Comparison of ENCODE assay signal across 8 mouse cellular contexts in the genomic region with DNA sequence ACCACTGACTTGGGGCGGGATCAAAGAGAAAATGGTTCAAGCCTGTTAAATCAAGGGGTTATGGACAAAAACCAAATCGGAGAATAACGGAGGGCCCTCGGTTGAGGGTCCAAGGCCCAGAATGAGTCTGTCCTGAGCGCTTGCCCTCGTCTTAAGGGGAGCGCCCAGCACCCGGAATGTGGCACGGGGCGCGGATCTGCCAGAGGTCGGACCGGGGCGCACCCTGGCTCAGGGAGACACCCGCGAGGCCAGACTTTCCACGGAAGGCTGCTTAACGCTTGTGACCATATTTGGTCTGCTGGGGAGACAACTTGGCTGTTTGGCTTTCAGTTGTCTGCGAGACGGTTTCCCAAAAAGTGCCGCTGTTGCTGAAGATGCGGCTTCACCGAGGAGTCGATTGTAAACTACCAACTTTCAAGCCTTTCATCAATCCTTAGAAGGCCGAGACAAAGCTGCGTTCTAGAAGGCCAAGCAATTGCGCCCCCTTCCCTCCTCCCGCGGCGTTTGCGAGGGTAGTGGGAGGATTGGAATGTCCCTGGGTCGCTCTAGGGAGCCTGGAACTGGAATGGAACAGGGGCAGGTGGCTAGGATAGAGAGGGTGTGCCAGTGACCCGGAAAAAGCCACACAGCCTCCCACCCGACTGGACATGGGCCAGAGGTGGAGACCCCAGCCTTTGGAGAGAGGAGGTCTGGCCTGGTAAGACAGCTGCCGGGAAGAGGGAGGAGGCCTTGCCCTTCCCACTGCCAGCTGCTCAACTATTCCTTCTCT. TPM values are rescaled to one million over a fixed set of nuclear protein-coding genes. Genes with fewer than 3 reads are reported as not detected.
DNase-seq lines count a peak whose midpoint lies in the region; ATAC-seq and TF ChIP-seq lines count a peak whose summit lies in the region.

No protein-coding gene starts in this region.

- no peaks in the 10 kb centered on the region for H3K4me1 ChIP-seq in cerebellum, adult 2 months (ENCODE audit: control insufficient read depth, insufficient read depth, low read length)
- H3K4me1 ChIP-seq in forebrain, postnatal 0 days (ENCODE audit: insufficient read depth): no peaks in the 10 kb centered on the region
- peaks cover 28% of the 10 kb centered on the region for H3K4me1 ChIP-seq in limb, embryonic 10.5 days
- H3K4me1 ChIP-seq in midbrain, embryonic 12.5 days: peaks cover 20% of the 10 kb centered on the region
- peaks cover 14% of the 10 kb centered on the region for H3K4me1 ChIP-seq in testis, adult 2 months (ENCODE audit: control insufficient read depth, insufficient read depth, low read length)

- peaks cover 2% of the 10 kb centered on the region; the same call in 1 of the 2 replicates for H3K27me3 ChIP-seq in cerebellum, adult 2 months (ENCODE audit: control insufficient read depth, insufficient read depth, low read length)
- 0 out of 2 replicates have a peak, but pooled peaks cover 3% of the 10 kb centered on the region for H3K27me3 ChIP-seq in forebrain, postnatal 0 days (ENCODE audit: insufficient read depth, low read length)
- no peaks in the 10 kb centered on the region for H3K27me3 ChIP-seq in limb, embryonic 10.5 days (ENCODE audit: low read depth, poor library complexity, severe bottlenecking)
- no peaks in the 10 kb centered on the region for H3K27me3 ChIP-seq in midbrain, embryonic 12.5 days
- H3K27me3 ChIP-seq in testis, adult 2 months (ENCODE audit: control insufficient read depth, insufficient read depth, low read length): peaks cover 6% of the 10 kb centered on the region

- peak; percentile 7 to 15 for DNase-seq in cerebellum, adult 2 months
- no peak for DNase-seq in cerebellum, adult 11 months
- peak; percentile 61 for DNase-seq in adrenal gland, postnatal 25 days
- DNase-seq in forebrain, postnatal 0 days: peak; percentile 50
- peak; percentile 70 for DNase-seq in limb, embryonic 10.5 days (ENCODE audit: low spot score)

- H3K4me3 ChIP-seq in cerebellum, adult 2 months (replicated peaks; ENCODE audit: insufficient read depth, low read depth, low read length): peak overlapping the region; percentile 30
- H3K4me3 ChIP-seq in forebrain, postnatal 0 days (ENCODE audit: low read depth, low read length): peak overlapping the region; percentile 57
- H3K4me3 ChIP-seq in limb, embryonic 10.5 days: peak overlapping the region; percentile 86
- H3K4me3 ChIP-seq in midbrain, embryonic 12.5 days: peak overlapping the region; percentile 67
- H3K4me3 ChIP-seq in testis, adult 2 months (ENCODE audit: control insufficient read depth, low read depth, low read length): peak overlapping the region; percentile 88

- H3K9ac ChIP-seq in forebrain, postnatal 0 days: peak overlapping the region; percentile 56
- H3K9ac ChIP-seq in midbrain, embryonic 12.5 days (replicated peaks): peak overlapping the region; percentile 68

- TF ChIP-seq CTCF in cerebellum, adult 2 months (IDR thresholded peaks at IDR 0.05; ENCODE audit: borderline replicate concordance, insufficient read depth, low read depth, low read length): no peak
- TF ChIP-seq CTCF in forebrain, postnatal 0 days (IDR thresholded peaks at IDR 0.05; ENCODE audit: low read depth): peak; percentile 49
- TF ChIP-seq CTCF in testis, adult 2 months (IDR thresholded peaks at IDR 0.05; ENCODE audit: control insufficient read depth, insufficient read depth, insufficient replicate concordance, low read depth, low read length): no peak

- peak overlapping the region; percentile 97 for H3K4me2 ChIP-seq in forebrain, postnatal 0 days (ENCODE audit: low read depth)
- peak overlapping the region; percentile 77 for H3K4me2 ChIP-seq in midbrain, embryonic 12.5 days (replicated peaks)

- under 1% methylated on average over 35 of the region's 35 CpGs for WGBS in cerebellum, adult 2 months
- under 1% methylated on average over 35 of the region's 35 CpGs for WGBS in forebrain, postnatal 0 days
- 0% methylated on average over 35 of the region's 35 CpGs for whole genome bisulfite sequencing in limb, embryonic 10.5 days
- under 1% methylated on average over 34 of the region's 35 CpGs for WGBS in midbrain, embryonic 12.5 days

- TF ChIP-seq POLR2A in cerebellum, adult 2 months (IDR thresholded peaks at IDR 0.05; ENCODE audit: borderline replicate concordance, insufficient read depth, low read length): no peak
- peak; percentile 33; the same call in 1 of the 2 replicates for TF ChIP-seq POLR2A in testis, adult 2 months (IDR thresholded peaks at IDR 0.05; ENCODE audit: control insufficient read depth, low read depth, low read length)

- H3K9me3 ChIP-seq in forebrain, postnatal 0 days (ENCODE audit: low read length): no peaks in the 10 kb centered on the region
- H3K9me3 ChIP-seq in limb, embryonic 10.5 days (replicated peaks): no peaks in the 10 kb centered on the region
- H3K9me3 ChIP-seq in midbrain, embryonic 12.5 days: no peaks in the 10 kb centered on the region

- peak overlapping the region; percentile 24; the same call in 1 of the 2 replicates for H3K27ac ChIP-seq in cerebellum, adult 2 months (ENCODE audit: insufficient read depth, low read length)
- H3K27ac ChIP-seq in forebrain, postnatal 0 days (ENCODE audit: low read depth, low read length): peak overlapping the region; percentile 71
- H3K27ac ChIP-seq in limb, embryonic 10.5 days: peak overlapping the region; percentile 92
- peak overlapping the region; percentile 74 for H3K27ac ChIP-seq in midbrain, embryonic 12.5 days (replicated peaks)
- H3K27ac ChIP-seq in testis, adult 2 months (ENCODE audit: control insufficient read depth, insufficient read depth, low read depth, low read length): peak overlapping the region; percentile 91

- H3K36me3 ChIP-seq in forebrain, postnatal 0 days (ENCODE audit: insufficient read depth): no peaks in the 10 kb centered on the region
- 0 out of 2 replicates have a peak, but pooled peaks cover 3% of the 10 kb centered on the region for H3K36me3 ChIP-seq in limb, embryonic 10.5 days
- no peaks in the 10 kb centered on the region for H3K36me3 ChIP-seq in midbrain, embryonic 12.5 days
- no peaks in the 10 kb centered on the region for H3K36me3 ChIP-seq in testis, adult 2 months (ENCODE audit: control insufficient read depth, insufficient read depth, low read length)

- peak; percentile 44 for ATAC-seq in forebrain, postnatal 0 days
- ATAC-seq in hematopoietic stem cell, adult 5-6 weeks (replicated peaks in 1 of 2; ENCODE audit: insufficient read depth in 1 of 2, low FRiP score in 2 of 2, low TSS enrichment in 1 of 2, low read depth in 1 of 2, poor library complexity in 2 of 2, severe bottlenecking in 2 of 2): peak; percentile 40 to 54
- peak; percentile 24 for ATAC-seq in midbrain, embryonic 12.5 days (ENCODE audit: low FRiP score, low read depth)

RNA-seq across cellular contexts. Expression of a gene that starts 0.5 kb away (rescaled TPM):
- 10.0 and 10.6 TPM in 2 replicates for polyA plus RNA-seq in cerebellum, adult 2 months (2012; rRNA removed)
- 35.8 and 37.6 TPM in 2 replicates for total RNA-seq in adrenal gland, postnatal 25 days (2021)
- 27.4 and 39.1 TPM in 2 replicates for total RNA-seq in forebrain, postnatal 0 days (2014; rRNA removed)
- 11.7 and 12.1 TPM in 2 replicates for polyA plus RNA-seq in forebrain, postnatal 0 days (2015; fragmentation: Nextera tagmentation; extraction: Ambion mirVana)
- total RNA-seq in hematopoietic stem cell, adult 5-6 weeks (2017): 0.56 and 0.99 TPM in 2 replicates
- 8.3 and 10.7 TPM in 2 replicates for polyA plus RNA-seq in limb, embryonic 10.5 days (2016; fragmentation: Nextera tagmentation; extraction: Ambion mirVana)
- polyA plus RNA-seq in midbrain, embryonic 12.5 days (2016; fragmentation: Nextera tagmentation; extraction: Ambion mirVana): 10.4 and 11.7 TPM in 2 replicates
- 23.0 and 24.4 TPM in 2 replicates for polyA plus RNA-seq in testis, adult 2 months (2012; rRNA removed)

Comparison
In these comparisons a context has a peak if more than half of its experiments do, and no peak if none do; other contexts are left out.
1. H3K27ac ChIP-seq: peak in every context shown above with its lines; median percentile 92 in limb, embryonic 10.5 days; 91 in testis, adult 2 months; 74 in midbrain, embryonic 12.5 days; 71 in forebrain, postnatal 0 days; 24 in cerebellum, adult 2 months.
2. H3K4me3 ChIP-seq: peak in every context shown above with its lines; median percentile 88 in testis, adult 2 months; 86 in limb, embryonic 10.5 days; 67 in midbrain, embryonic 12.5 days; 57 in forebrain, postnatal 0 days; 30 in cerebellum, adult 2 months.